Mouse (Mus musculus): ENCODE measurements around the gene Nupr1l.

Gene Nupr1l

DNA sequence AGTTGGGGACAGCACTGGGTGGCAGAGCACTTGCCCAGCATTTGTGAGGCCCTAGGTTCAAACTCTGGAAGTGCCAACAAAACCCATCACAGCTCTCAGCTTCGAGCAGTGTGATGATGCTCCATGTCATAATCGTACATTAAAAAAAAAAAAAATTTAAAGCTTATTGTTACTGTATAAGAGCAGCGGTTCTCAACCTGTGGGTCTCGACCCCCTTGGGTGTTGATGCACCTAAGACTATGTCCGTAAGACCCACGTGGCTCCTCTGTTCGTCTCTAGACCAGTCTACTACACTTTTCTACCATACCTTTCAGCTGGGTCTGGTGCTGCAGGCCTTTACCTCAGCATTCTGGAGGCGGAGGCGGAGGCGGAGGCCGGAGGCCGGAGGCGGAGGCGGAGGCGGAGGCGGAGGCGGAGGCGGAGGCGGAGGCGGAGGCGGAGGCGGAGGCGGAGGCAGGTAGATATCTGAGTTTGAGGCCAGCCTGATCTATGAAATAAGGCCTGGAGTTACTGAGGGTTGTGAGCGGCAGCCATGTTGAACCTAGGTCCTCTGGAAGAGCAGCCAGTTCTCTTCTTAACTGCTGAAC, 9.8 kb downstream of the Nupr1l start:
- no peak for DNase-seq

DNA sequence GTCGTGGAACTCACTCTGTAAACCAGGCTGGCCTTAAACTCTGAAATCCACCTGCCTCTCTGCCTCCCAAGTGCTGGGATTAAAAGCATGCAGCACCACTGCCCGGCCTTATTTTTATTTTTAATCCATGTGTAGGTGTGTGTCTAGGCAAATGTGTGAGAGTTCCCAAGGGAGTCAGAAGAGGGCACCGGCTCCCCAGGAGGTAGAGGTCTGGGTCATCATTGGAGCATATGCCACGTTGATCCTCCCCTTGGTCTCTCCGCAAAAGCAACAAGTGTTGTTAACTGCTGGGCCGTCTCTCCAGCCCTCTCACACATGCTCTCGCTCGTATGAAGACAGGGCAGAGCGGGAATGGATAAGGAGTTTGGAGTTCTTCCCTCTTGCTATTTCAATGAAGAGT, 10.4 kb downstream of the Nupr1l start:
- no peak for DNase-seq

DNA sequence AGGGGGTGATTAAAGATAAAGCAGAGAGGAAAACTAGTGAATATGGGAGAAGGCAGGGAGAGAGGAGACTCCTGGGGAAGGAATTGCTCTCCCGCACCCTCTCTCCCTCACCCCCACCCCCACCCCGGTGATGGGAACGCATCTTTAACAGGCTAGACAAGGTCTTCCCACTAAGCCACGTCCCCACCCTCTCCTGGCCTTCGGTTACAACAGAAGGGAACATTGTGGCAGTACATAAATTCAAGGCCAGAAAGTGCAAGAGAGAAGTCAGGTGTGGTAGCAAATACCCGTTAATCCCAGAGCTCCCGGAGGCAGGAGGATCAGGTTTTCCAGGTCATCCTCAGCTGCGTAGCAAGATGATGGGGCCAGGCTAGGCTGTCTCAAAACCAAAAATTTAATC, 11.0 kb downstream of the Nupr1l start:
- DNase-seq = no peak

DNA sequence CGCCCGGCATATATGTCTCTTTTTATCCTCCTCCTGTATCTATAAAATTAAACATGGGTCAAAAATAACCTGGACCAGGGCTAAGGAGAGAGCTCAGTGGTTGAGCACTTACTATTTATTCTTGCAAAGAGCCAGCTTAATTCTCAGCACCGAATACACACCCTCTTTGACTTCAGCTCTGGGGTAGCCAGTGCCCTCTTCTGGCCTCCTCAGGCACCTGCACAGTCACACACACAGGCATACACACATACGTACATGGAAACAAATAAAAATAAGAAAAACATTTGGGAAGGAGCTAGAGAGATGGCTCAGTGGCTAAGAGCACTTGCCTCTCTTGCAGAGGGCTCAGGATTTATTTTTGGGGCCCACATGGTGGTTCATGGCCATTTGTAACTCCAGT, 13.6 kb downstream of the Nupr1l start:
- DNase-seq = no peak

DNA sequence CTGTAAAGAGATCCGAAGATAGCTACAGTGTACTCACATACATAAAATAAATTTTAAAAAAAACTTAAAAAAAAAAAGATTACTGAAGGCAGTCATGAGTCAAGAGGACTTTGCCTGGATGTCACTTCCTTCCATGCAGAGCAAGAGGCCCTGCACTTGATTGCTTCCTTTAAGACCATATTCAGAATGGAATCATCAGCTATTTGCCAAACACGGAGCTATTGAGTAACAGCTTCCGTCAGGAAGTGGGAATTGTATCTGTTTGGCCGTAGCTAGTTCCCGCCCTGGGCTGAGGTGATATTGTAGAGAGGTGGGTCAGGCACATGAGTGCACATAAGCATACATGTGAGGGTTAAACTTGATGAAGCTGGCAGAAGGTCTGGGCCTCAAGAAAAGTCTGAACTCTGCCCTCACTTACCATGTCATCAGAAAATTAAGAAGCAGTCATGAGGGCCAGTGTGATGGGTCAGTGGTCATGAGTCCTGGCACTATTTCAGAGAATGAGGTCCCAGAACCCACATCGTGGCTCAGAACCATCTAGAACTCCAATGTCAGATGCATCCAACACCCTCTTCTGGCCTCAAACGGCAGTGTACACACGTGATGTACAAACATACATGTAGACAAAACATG, 16.6 kb downstream of the Nupr1l start:
- DNase-seq = no peak

DNA sequence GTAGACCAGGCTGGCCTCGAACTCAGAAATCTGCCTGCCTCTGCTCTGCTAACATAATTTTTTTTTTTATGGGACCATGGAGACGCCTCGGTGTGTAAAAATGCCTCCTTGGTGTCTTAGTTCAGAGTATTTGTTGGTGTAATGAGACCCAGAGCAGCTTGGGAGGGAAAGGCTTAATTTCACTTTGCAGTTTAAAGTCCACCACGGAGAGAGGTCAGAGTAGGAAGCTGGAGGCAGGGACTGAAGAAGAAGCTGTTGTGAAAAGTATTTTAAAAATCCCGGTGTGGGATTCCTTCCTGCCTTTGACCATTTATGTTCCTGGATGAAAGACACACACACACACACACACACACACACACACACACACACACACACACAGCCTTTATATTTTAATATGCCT, 17.6 kb downstream of the Nupr1l start:
- no peak for DNase-seq

DNA sequence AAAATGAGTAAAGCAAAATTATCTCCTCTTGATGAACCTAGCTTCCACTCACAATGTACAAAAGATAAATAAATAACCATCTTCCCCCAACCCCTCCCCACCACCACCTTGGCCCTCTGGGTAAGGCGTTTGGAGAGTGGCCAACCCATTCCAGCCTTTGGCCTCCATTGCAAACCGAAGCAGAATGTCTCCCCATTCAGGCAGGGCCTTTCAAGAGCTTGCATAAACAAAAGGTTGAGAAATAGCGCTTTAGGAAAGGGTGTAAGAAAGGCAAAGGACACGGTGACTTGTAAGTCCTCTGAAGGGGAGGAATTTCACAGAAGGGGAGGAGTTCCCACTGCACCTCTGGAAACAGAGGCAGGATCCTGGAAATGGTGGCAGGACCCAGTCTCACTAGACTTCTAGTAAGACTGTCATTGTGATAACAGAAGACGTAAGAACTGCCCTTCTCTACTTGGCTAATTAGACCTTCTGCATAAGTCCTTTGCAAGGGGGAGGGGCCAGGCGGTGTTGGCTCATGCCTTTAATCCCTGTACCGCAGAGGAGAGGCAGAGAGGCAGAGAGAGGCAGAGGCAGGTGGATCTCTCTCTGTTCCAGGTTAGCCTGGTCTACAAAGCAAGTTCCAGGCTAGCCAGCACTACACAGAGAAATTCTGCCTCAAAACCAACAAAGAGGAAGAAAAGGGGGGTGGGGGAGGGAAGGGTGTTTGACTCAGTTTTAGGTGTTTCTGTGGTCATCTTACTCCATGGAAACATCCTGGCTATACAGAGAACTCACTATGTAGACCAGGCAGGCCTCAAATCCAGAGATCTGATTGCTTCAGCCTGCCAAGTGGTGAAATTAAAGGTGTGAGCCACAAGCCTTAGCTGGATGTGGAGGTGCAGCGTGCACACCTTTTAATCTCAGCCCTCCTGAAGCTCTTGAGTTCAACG, 21.9 kb downstream of the Nupr1l start:
- DNase-seq = no peak

DNA sequence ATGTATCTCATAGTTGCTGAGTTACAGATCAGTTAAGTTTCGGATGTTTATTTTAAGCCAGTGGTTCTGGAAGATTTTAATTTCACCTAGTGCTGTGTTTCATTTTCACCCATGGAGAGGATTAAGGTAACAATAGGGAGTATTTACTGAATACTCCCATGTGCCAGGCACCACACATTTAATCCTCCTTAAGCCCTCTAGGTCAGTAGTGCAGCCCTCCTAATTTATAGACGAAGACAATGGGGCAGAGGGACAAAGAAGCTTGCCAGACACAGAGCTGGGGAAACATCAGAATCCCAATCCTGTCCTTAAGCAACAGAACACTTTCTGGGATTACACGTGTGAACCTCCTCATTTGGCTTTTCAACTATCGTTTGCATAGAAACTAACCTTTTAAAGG, 28.6 kb downstream of the Nupr1l start:
- no peak for DNase-seq

DNA sequence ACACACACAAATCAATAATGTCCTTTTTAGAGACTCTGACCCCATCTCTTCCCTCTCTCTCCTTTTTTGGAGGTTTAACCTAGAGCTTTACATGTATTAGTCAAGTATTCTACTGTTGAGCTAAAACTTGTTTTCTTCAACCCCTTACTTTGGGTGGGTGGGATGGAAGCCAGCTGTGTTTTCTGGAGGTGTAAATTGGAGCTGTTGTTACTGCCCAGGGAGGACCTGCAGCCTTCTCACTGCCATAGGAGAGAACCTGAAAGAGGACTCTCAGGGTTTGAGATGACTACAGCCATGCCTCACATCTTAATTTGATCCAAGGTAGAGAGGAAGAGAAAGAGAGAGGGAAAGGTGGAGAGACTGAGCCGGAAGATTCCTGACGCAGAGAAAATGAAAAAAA, 31.9 kb downstream of the Nupr1l start:
- no peak for DNase-seq

DNA sequence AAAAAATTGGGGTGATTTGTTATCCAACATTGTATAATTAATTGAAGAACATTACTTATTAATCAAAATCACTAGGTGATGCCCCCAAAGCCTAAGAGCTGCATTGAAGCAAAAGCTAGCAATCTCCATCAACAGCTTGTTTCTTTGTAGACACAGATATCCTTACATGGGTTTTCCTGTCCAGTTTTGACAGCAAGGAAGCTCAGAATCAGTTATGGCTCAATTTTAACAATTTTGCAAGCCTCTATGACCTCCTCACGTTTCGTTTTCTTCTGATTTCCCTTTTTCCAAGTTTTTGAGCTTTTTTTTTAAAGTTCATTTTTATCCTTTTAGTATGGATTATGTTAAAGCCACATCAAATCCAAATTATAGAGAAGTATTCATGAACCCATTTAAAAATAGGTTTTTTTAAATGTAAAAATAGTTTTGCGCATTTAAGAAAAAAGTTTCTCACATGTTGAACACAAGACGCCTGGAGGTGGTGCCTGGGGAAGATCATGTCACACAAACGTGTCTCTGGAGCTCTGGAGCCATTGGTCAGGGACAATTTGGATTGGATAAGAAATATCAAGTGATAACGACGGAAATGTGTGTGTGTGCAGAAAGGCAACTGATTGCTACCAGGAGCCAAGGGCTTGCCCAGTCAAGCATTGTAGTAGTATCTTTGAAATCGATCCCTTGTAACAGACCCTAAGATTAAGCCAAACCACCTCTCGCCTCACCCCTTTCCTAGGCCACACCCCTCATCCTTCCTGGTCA, 32.6 kb downstream of the Nupr1l start:
- no peak for DNase-seq

DNA sequence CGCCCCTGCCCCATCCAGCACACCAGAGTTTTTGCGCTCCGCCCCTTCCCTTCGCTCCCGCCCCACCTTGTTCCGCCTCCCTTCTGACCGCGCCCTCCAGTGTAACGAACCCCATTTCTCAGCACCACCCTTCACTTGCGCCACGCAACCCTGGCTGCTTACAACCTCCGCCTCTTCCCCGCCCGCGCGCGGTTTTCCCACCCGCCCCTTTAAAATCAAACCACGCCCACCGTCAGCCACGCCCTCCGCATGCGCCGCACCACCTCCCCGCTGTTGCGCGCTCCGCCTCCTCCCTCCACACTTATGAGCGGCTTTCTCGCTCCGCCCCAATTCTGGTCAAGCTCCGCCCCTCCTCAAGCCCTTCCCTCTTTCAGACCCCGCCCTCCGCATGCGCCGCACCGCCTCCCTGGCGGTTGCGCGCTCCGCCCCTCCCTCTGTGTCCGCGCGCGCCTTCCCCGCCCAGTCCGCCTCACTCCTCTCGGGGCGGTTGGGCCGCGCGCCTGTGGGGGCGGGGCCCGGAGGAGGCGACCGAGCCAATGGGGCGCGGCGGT, 33.2 kb downstream of the Nupr1l start, which contains the start of gene Vkorc1l1:
Vkorc1l1 (plus strand) TSS at position 476 of the 551 bp plus-strand sequence.
- DNase-seq = peak; percentile 97

DNA sequence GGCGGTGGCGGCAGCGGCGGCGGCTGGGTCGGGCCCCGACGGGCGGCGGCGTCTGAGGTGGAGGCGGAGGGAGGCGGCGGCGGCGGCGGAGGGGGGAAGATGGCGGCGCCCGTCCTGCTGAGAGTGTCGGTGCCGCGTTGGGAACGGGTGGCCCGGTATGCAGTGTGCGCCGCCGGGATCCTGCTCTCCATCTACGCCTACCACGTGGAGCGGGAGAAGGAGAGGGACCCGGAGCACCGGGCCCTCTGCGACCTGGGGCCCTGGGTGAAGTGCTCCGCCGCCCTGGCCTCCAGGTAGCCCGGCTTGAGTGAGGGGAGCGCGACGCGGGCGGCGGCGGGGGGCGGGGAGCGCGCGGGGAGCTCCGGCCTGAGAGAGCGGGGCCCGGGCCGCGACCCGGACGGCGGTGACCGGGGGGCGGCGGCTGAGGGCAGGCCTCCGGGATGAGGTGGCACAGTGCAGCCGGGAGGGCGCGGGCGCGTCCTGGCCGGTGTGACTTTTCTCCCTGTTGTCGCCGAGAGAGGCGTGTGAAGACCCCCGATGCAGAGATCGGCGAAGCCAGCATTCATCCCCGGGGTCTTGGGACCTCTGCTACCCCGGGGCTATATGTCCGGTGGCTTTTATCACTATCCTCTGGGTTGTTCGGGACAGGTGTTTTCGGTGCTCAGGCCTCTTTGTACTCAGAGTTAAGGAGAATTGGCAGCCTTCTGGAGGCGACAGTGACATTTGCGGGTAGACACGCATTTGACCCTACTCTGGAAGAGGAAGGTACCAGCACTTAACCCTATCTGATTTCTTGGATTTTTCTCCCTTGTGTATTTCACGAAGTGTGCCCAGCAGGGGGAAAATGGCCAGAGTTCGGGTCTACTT, 34.0 kb downstream of the Nupr1l start:
- DNase-seq = peak; percentile 27

DNA sequence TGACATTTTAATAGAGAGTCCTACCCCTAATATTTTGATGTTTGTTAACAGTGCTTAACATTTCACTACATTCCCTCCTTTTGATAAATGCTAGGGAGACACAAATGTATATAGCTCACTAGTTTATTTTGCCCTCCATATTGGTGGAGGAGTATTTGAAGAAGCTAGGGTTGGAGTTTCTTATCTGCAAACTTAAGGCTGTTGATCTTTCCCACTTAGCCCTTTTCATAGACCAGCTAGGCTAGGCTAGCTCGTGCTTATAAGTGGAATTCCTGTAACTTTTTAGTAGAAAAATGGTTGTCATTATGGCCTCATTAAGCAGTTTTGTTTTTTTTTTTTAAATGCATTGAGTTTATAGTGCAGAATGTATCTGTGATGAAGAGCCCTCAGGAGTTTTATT, 35.1 kb downstream of the Nupr1l start:
- DNase-seq = no peak

DNA sequence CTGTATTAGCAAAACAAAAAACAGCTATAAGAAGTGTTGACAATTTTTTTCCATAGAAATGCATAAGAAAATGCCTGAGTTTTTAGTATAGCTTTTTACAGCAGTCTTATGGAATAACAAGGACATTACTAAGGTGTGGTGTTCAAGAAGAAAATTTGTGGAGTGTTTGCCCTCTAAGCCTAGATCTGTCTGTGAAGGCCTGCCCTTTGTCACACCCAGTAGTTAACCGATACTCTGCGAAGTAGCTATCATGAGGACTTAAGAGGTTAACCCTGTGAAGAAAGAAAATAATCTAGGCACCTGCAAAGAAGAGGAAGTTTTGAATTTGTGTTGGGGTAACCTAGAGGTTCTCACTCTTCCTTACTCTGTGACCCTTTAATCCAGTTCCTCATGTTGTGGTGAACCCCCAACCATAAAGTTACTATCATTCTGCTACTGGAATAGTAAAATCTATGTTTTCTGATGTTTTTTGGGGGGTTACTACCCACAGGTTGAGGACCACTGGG, 39.2 kb downstream of the Nupr1l start:
- DNase-seq = no peak

DNA sequence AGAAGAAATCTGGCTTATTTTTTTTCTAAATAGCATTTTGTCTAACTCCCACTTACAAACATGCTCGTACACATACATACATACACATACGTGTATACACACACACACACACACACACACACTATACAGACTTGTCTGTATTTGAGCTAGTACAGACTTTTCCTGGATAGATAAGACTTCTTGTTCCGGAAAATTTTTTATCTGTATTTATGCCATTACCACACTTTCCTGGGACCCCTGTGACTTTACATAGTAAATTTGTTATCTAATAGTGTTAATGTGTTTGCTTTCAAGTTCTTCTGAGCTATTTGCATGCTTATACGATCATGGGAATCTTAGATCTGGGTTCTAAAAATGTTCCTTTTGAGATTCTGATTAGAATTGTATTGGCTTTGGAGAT, 43.8 kb downstream of the Nupr1l start:
- no peak for DNase-seq

DNA sequence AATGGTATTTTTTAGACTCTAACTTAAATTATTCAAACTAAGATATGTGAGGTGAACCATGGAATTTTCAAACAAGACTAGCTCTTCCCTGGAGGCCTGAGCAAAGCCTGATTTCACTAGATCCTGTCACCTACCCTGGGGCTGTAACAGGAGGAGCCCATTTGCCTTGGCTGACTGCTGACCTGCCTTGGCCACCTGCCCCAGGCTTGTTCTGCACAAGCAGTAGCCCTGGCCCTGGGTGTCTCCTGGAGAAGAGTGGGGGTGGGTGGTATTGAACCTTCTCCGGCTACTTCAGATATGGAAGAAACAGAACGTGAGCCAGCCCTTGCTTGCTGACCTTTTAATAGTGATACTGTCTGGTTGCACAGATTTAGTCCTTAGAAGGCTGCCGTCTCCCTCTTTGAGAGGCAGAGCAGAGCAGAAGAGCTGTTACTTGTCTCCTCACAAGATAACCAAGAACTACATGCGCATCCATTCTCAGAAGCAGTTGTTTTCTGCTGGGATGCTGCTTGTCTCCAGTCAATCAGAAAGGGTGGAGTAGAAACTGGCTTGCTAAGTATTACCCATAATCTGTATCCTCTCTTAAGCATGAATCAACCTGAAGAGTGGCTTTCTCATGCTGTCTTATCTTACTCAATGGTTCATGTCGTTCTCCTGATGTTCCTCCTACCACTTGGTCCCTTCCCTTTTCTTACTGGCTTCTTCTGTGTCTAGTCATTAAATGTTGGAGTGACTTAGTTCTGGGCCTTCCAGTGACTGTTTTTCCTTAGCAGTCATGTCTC, 46.3 kb downstream of the Nupr1l start:
- DNase-seq = no peak

DNA sequence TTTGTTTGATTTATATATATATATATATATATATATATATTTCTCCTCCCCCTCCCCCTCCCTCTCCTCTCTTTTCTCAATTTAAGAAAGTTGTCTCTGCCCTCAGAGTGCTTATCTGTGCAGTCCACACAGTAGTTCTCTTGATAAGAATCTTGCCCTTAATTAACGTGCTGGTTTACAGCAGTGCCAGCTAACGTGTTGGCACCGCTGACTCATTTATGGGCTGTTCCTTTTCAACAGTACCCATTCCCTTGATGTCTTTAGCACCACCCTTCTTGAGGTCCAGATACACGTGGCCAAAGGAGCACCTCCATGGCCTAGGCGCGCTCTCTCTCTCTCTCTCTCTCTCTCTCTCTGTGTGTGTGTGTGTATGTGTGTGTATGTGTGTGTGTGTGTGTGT, 47.5 kb downstream of the Nupr1l start:
- DNase-seq = no peak

DNA sequence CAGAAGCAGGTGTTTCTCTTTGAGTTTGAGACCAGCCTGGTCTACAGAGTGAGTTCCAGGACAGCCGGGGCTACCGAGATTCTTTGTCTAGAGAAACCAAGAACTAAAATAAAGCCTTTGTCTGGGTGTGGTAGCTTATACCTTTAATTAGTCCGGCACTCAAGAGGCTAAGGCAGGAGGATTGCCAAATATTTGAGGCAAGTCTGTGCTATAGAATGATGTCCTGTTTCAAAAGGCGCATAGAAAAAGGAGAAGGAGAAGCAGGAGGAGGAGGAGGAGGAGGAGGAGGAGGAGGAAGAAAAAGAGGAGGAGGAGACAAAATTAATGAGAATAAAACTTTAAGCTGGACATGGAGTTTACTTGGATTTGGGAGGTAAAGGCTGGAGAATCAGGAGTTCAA, 54.9 kb downstream of the Nupr1l start:
- DNase-seq = no peak

Data from right cerebral cortex, postnatal 25 days (tissue).